Mouse (Mus musculus) neural tube, embryonic 11.5 days (tissue): Measurements from ENCODE around the gene Gli3. TPM values are rescaled to one million over a fixed set of nuclear protein-coding genes. Genes with fewer than 3 reads are reported as not detected.

Source experiments
- ATAC-seq: fragments of 200-750 bp; cut with Nextera tagmentation; 2 replicates; pipeline ENCODE4 v1.8.0; 2017; ENCODE audit warnings: moderate number of reproducible peaks, mild to moderate bottlenecking, moderate TSS enrichment, moderate library complexity; ENCODE audit not compliant: insufficient read depth, low FRiP score, low TSS enrichment
- DNase-seq: peaks from one replicate; pipeline ENCODE4 v3.0.0-alpha.2; 2015; ENCODE audit warnings: low spot score
- H3K27ac ChIP-seq: fragments of 300-500 bp; sonication (generic); 2 replicates; pipeline ENCODE4 v1.5.1; 2014; ENCODE audit warnings: low read depth, mild to moderate bottlenecking, low read length
- H3K27me3 ChIP-seq: fragments of 300-500 bp; sonication (generic); 2 replicates; pipeline ENCODE4 v1.6.1; 2014; ENCODE audit warnings: mild to moderate bottlenecking, low read length, mixed read lengths; ENCODE audit not compliant: control insufficient read depth, insufficient read depth
- H3K36me3 ChIP-seq: fragments of 300-500 bp; sonication (generic); 2 replicates; pipeline ENCODE4 v1.6.1; 2014; ENCODE audit warnings: mild to moderate bottlenecking, low read length, moderate library complexity, mixed read lengths; ENCODE audit not compliant: control insufficient read depth, insufficient read depth
- H3K4me1 ChIP-seq: fragments of 300-500 bp; sonication (generic); 2 replicates; pipeline ENCODE4 v1.6.1; 2014; ENCODE audit warnings: low read length, mixed read lengths; ENCODE audit not compliant: control insufficient read depth, insufficient read depth
- H3K4me2 ChIP-seq: fragments of 300-500 bp; sonication (generic); 2 replicates; pipeline ENCODE4 v1.6.1; 2014; ENCODE audit warnings: low read depth, mild to moderate bottlenecking, moderate library complexity
- H3K4me3 ChIP-seq: fragments of 300-500 bp; sonication (generic); 2 replicates; pipeline ENCODE4 v1.5.1; 2014; ENCODE audit warnings: low read depth, low read length
- H3K9ac ChIP-seq: fragments of 300-500 bp; sonication (generic); 2 replicates; pipeline ENCODE4 v1.6.1; 2014; ENCODE audit warnings: mild to moderate bottlenecking, low read length
- H3K9me3 ChIP-seq: fragments of 300-500 bp; sonication (generic); 2 replicates; pipeline ENCODE4 v1.6.1; 2016; ENCODE audit warnings: low read length; ENCODE audit not compliant: control insufficient read depth
- WGBS: fragments of 180-500 bp; shearing (Covaris S2); extraction: QIAGEN DNeasy Blood & Tissue Kit; methylation state at CpG from one replicate; pipeline ENCODE4 v1.1.7; 2014; 5-methylcytosine and 5-hydroxymethylcytosine counted together
- polyA plus RNA-seq: library from polyadenylated mRNA; unstranded; fragments of >200 nt; fragmentation: Nextera tagmentation; extraction: Ambion mirVana; gene quantifications from 2 replicates; pipeline ENCODE4 v1.2.1, GENCODE M21; 2014

Gene Gli3
- polyA plus RNA-seq, 1 experiment from 2014 or later = 32.3 TPM

GRCm38 (mm10) chr13:15472712-15473111, 9.7 kb downstream of the Gli3 start:
- no peak for ATAC-seq
- H3K9ac ChIP-seq = no peak overlapping the region
- no peak overlapping the region for H3K4me2 ChIP-seq
- H3K4me3 ChIP-seq = no peak overlapping the region
- H3K27me3 ChIP-seq = no peaks in the 10 kb centered on the region
- no peak overlapping the region for H3K27ac ChIP-seq
- no peak for DNase-seq
- H3K36me3 ChIP-seq = no peaks in the 10 kb centered on the region
- H3K9me3 ChIP-seq = no peaks in the 10 kb centered on the region
- WGBS = 81% methylated on average over 3 of the region's 3 CpGs
- peaks cover 13% of the 10 kb centered on the region; the same call in 1 of the 2 replicates for H3K4me1 ChIP-seq

- Histone ChIP-seq H3K36me3 (peaks cover 2% of the 10 kb centered on the region; the same call in 1 of the 2 replicates), H3K9me3 (no peaks in the 10 kb centered on the region), H3K4me1 (peaks cover 6% of the 10 kb centered on the region; the same call in 1 of the 2 replicates), H3K4me3 (no peak overlapping the region), H3K9ac (no peak overlapping the region), H3K27me3 (no peaks in the 10 kb centered on the region), H3K27ac (no peak overlapping the region), H3K4me2 (no peak overlapping the region)
- WGBS = 92% methylated on average over 2 of the region's 2 CpGs
- no peak for ATAC-seq
- DNase-seq = no peak
Measured at GRCm38 (mm10) chr13:15474393-15474792, 11.4 kb downstream of the Gli3 start.

GRCm38 (mm10) chr13:15486033-15486891, 23.2 kb downstream of the Gli3 start:
- no peak overlapping the region for H3K27ac ChIP-seq

GRCm38 (mm10) chr13:15487334-15487733, 24.3 kb downstream of the Gli3 start:
- Histone ChIP-seq H3K27ac (no peak overlapping the region), H3K4me1 (peaks cover 18% of the 10 kb centered on the region), H3K27me3 (no peaks in the 10 kb centered on the region), H3K36me3 (no peaks in the 10 kb centered on the region), H3K9ac (no peak overlapping the region), H3K4me2 (no peak overlapping the region), H3K4me3 (no peak overlapping the region), H3K9me3 (no peaks in the 10 kb centered on the region)
- DNase-seq (no peak), ATAC-seq (peak; percentile 36; the same call in 1 of the 2 replicates)
- WGBS = 7% methylated on average over 7 of the region's 7 CpGs

More at GRCm38 (mm10) chr13:15486033-15486891, 23.2 kb downstream of the Gli3 start:
- Histone ChIP-seq H3K9me3 (no peaks in the 10 kb centered on the region), H3K4me1 (peaks cover 18% of the 10 kb centered on the region), H3K9ac (no peak overlapping the region), H3K27me3 (no peaks in the 10 kb centered on the region), H3K4me3 (no peak overlapping the region), H3K36me3 (no peaks in the 10 kb centered on the region), H3K4me2 (no peak overlapping the region)
- ATAC-seq (peak; percentile 79), DNase-seq (peak; percentile 65)
- 37% methylated on average over 14 of the region's 14 CpGs for WGBS

- ATAC-seq = no peak
- H3K27me3 ChIP-seq = no peaks in the 10 kb centered on the region
- DNase-seq = no peak
- WGBS = 45% methylated on average over 1 of the region's 1 CpGs
- H3K9me3 ChIP-seq = no peaks in the 10 kb centered on the region
- peaks cover 18% of the 10 kb centered on the region for H3K4me1 ChIP-seq
- H3K4me2 ChIP-seq = no peak overlapping the region
- no peak overlapping the region for H3K4me3 ChIP-seq
- H3K9ac ChIP-seq = no peak overlapping the region
- H3K36me3 ChIP-seq = no peaks in the 10 kb centered on the region
- H3K27ac ChIP-seq = no peak overlapping the region
Measured at GRCm38 (mm10) chr13:15488065-15488464, 25.0 kb downstream of the Gli3 start.

- Histone ChIP-seq H3K27me3 (no peaks in the 10 kb centered on the region), H3K4me2 (no peak overlapping the region), H3K9ac (no peak overlapping the region), H3K4me1 (no peaks in the 10 kb centered on the region), H3K9me3 (no peaks in the 10 kb centered on the region), H3K4me3 (no peak overlapping the region), H3K36me3 (no peaks in the 10 kb centered on the region), H3K27ac (no peak overlapping the region)
- 84% methylated on average over 4 of the region's 4 CpGs for WGBS
- ATAC-seq (no peak), DNase-seq (no peak)
Measured at GRCm38 (mm10) chr13:15495820-15496219, 32.8 kb downstream of the Gli3 start.

GRCm38 (mm10) chr13:15498338-15498737, 35.3 kb downstream of the Gli3 start:
- Histone ChIP-seq H3K9ac (no peak overlapping the region), H3K9me3 (no peaks in the 10 kb centered on the region), H3K4me3 (no peak overlapping the region), H3K4me1 (no peaks in the 10 kb centered on the region), H3K4me2 (no peak overlapping the region), H3K27ac (no peak overlapping the region), H3K27me3 (no peaks in the 10 kb centered on the region), H3K36me3 (no peaks in the 10 kb centered on the region)
- WGBS = 79% methylated on average over 4 of the region's 4 CpGs
- DNase-seq (no peak), ATAC-seq (no peak)

- no peaks in the 10 kb centered on the region for H3K27me3 ChIP-seq
- no peak for DNase-seq
- ATAC-seq = no peak
- no peak overlapping the region for H3K4me3 ChIP-seq
- H3K9me3 ChIP-seq = no peaks in the 10 kb centered on the region
- no peak overlapping the region for H3K4me2 ChIP-seq
- no peak overlapping the region for H3K9ac ChIP-seq
- no peaks in the 10 kb centered on the region for H3K4me1 ChIP-seq
- H3K27ac ChIP-seq = no peak overlapping the region
- H3K36me3 ChIP-seq = no peaks in the 10 kb centered on the region
Measured at GRCm38 (mm10) chr13:15510925-15511324, 47.9 kb downstream of the Gli3 start.

- no peak for DNase-seq
- ATAC-seq = no peak
- no peaks in the 10 kb centered on the region for H3K9me3 ChIP-seq
- H3K4me3 ChIP-seq = no peak overlapping the region
- no peaks in the 10 kb centered on the region for H3K36me3 ChIP-seq
- H3K9ac ChIP-seq = no peak overlapping the region
- no peak overlapping the region for H3K27ac ChIP-seq
- no peak overlapping the region for H3K4me2 ChIP-seq
- 83% methylated on average over 5 of the region's 5 CpGs for WGBS
- no peaks in the 10 kb centered on the region for H3K27me3 ChIP-seq
- no peaks in the 10 kb centered on the region for H3K4me1 ChIP-seq
Measured at GRCm38 (mm10) chr13:15513114-15513513, 50.1 kb downstream of the Gli3 start.
